Mouse (Mus musculus) liver, embryonic 16.5 days (tissue): ENCODE results near the gene Pvalb. TPM values are rescaled to one million over a fixed set of nuclear protein-coding genes. Genes with fewer than 3 reads are reported as not detected.

ENCODE experiments used
- ATAC-seq: fragments of 200-750 bp; cut with Nextera tagmentation; 2 replicates; pipeline ENCODE4 v1.8.0; 2017; ENCODE audit warnings: low read depth, mild to moderate bottlenecking, moderate number of reproducible peaks, moderate library complexity
- H3K27ac ChIP-seq: fragments of 300-500 bp; sonication (generic); 2 replicates; pipeline ENCODE4 v1.5.1; 2014; ENCODE audit warnings: mild to moderate bottlenecking, low read length
- H3K27me3 ChIP-seq: fragments of 300-500 bp; sonication (generic); 2 replicates; pipeline ENCODE4 v1.6.1; 2014; ENCODE audit warnings: low read depth, low read length, mixed read lengths; ENCODE audit not compliant: control insufficient read depth, insufficient read depth
- H3K36me3 ChIP-seq: fragments of 300-500 bp; sonication (generic); 2 replicates; pipeline ENCODE4 v1.6.1; 2014; ENCODE audit warnings: mild to moderate bottlenecking; ENCODE audit not compliant: control insufficient read depth, insufficient read depth
- H3K4me1 ChIP-seq: fragments of 300-500 bp; sonication (generic); 2 replicates; pipeline ENCODE4 v1.6.1; 2014; ENCODE audit warnings: low read depth, low read length, mixed read lengths; ENCODE audit not compliant: control insufficient read depth
- H3K4me2 ChIP-seq: fragments of 300-500 bp; sonication (generic); 2 replicates; pipeline ENCODE4 v1.6.1; 2014; ENCODE audit warnings: low read depth, low read length, mixed read lengths
- H3K4me3 ChIP-seq: fragments of 300-500 bp; sonication (generic); 2 replicates; pipeline ENCODE4 v1.5.1; 2014; ENCODE audit warnings: low read depth, mild to moderate bottlenecking, low read length
- H3K9ac ChIP-seq: fragments of 300-500 bp; sonication (generic); 2 replicates; pipeline ENCODE4 v1.6.1; 2014; ENCODE audit warnings: low read depth, low read length
- H3K9me3 ChIP-seq: fragments of 300-500 bp; sonication (generic); replicated peaks from 2 replicates; pipeline ENCODE4 v1.6.1; 2016; ENCODE audit warnings: low read length; ENCODE audit not compliant: control insufficient read depth
- WGBS: fragments of 180-500 bp; shearing (Covaris S2); extraction: QIAGEN DNeasy Blood & Tissue Kit; methylation state at CpG from one replicate; pipeline ENCODE4 v1.1.7; 2014; ENCODE audit not compliant: insufficient replicate concordance; 5-methylcytosine and 5-hydroxymethylcytosine counted together
- polyA plus RNA-seq: library from polyadenylated mRNA; unstranded; fragments of >200 nt; fragmentation: Nextera tagmentation; extraction: Ambion mirVana; gene quantifications from 2 replicates; pipeline ENCODE4 v1.2.1, GENCODE M21; 2015

The Pvalb gene
- polyA plus RNA-seq, 1 experiment from 2014 or later, result not detected

DNA sequence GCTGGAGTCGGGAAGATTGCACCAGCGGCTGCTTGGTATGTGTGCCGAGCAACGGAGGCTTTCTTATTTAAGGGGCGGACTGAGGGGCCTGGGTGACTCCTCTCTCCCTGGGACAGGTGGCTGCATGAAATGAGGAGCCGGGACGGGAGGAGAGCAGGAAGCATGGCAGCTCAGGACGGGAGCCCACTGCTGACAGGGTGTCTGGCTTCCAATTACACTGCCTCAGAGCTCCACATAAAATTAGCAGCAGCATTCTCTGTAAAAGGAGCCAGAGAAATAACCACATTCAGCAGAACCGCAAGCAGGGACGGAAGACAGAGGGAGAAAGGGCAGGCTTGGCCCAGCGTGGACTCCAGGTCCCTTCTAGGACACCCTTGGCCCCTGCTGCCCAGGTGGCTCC is 35.1 kb upstream of the Pvalb start:
- Histone ChIP-seq H3K36me3 (no peaks in the 10 kb centered on the region), H3K4me1 (no peaks in the 10 kb centered on the region), H3K4me2 (no peak overlapping the region), H3K9ac (no peak overlapping the region), H3K9me3 (no peaks in the 10 kb centered on the region), H3K27me3 (no peaks in the 10 kb centered on the region), H3K4me3 (no peak overlapping the region), H3K27ac (no peak overlapping the region)
- no peak for ATAC-seq
- WGBS, result 74% methylated on average over 11 of the region's 11 CpGs

DNA sequence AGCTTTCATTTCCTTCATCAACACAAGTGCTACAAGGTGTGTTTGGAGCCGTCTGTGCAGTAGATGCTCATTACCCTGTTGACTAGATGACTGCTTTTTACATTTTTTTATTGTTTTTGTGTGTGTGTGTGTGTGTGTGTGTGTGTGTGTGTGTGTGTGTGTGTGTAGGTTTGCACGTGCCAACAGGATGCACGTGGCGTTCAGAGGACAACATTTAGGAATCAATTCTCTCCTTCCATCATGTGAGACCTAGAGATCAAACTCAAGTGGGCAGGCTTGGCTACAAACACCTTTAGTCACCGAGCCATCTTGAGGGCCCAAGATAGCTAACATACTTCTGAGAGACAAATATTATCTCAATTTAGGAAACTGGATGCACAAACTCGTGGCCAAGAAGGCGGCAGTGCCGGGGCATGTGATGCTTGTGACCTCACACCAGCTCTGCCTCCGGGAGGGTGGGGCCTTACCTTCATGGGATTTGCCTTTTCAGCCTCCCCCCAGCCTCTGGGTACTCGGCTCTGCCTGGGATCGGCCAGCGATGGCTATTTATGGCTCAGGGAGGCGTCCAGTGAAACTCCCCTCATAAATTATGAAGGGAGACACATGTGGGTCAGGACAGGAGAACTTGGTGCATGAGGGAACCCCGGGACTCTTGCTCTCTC is 33.9 kb upstream of the Pvalb start:
- WGBS, result 53% methylated on average over 14 of the region's 14 CpGs
- Histone ChIP-seq H3K4me3 (no peak overlapping the region), H3K9ac (no peak overlapping the region), H3K27me3 (no peaks in the 10 kb centered on the region), H3K4me1 (no peaks in the 10 kb centered on the region), H3K27ac (no peak overlapping the region), H3K9me3 (no peaks in the 10 kb centered on the region), H3K4me2 (no peak overlapping the region), H3K36me3 (no peaks in the 10 kb centered on the region)
- no peak for ATAC-seq

DNA sequence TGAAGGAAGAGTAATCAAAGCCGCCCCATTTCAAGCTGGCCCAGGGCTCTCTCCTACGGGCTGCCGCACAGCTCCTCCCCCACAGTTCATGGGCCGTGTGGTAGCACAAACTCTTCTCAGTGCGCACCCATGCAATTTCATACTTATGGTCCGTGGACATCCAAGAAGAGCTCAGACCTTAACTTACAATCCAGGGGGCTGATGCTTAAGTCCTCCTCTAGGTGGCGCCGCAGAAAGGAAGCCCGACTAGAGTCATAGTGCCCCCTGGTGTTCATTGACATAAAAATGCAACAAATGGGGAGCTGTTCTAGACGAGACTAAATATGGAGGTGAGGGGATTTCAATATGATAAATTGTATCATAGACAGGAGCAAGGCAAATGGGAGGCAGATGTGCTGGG is 33.3 kb upstream of the Pvalb start:
- Histone ChIP-seq H3K27me3 (no peaks in the 10 kb centered on the region), H3K4me1 (no peaks in the 10 kb centered on the region), H3K36me3 (no peaks in the 10 kb centered on the region), H3K4me2 (no peak overlapping the region), H3K9ac (no peak overlapping the region), H3K9me3 (no peaks in the 10 kb centered on the region), H3K4me3 (no peak overlapping the region), H3K27ac (no peak overlapping the region)
- ATAC-seq, result no peak
- WGBS, result 23% methylated on average over 10 of the region's 10 CpGs

DNA sequence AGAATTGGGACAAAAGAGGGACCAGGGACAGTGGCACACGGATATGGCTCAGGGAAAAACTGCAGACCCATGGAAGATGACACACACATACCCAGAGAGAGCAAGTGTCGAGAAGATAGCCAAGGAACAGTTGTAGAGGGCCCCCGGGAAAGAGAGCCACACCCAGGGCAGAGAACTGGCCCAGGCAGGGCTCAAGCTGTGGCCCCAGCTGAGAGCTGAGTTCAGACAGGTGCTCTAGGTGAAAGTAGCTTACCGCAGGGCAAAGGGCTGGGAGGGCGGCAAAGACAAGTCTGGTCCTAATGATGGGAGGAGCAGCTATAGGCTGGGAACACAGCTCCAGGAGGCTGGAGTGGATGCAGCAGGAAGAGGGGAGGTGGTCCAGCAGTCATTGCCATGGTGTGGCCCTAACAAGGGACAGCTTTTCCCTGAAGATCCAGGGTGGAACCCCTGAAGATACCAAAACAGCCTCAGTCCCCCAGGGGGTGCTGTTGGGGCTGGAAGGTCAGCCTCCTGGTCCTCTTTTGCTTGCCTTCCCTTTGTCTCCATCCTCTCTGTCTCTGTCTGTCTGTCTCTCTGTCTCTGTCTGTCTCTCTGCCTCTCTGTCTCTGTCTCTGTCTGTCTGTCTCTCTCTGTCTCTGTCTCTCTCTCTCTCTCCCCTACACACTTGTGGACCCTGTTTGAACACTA is 28.8 kb upstream of the Pvalb start:
- no peaks in the 10 kb centered on the region for H3K9me3 ChIP-seq
- 51% methylated on average over 5 of the region's 5 CpGs for WGBS
- no peak overlapping the region for H3K9ac ChIP-seq
- no peak overlapping the region for H3K4me2 ChIP-seq
- no peak overlapping the region for H3K27ac ChIP-seq
- H3K36me3 ChIP-seq, result no peaks in the 10 kb centered on the region
- no peaks in the 10 kb centered on the region; the same call in 1 of the 2 replicates for H3K4me1 ChIP-seq
- no peak overlapping the region for H3K4me3 ChIP-seq
- no peak for ATAC-seq
- H3K27me3 ChIP-seq, result no peaks in the 10 kb centered on the region

DNA sequence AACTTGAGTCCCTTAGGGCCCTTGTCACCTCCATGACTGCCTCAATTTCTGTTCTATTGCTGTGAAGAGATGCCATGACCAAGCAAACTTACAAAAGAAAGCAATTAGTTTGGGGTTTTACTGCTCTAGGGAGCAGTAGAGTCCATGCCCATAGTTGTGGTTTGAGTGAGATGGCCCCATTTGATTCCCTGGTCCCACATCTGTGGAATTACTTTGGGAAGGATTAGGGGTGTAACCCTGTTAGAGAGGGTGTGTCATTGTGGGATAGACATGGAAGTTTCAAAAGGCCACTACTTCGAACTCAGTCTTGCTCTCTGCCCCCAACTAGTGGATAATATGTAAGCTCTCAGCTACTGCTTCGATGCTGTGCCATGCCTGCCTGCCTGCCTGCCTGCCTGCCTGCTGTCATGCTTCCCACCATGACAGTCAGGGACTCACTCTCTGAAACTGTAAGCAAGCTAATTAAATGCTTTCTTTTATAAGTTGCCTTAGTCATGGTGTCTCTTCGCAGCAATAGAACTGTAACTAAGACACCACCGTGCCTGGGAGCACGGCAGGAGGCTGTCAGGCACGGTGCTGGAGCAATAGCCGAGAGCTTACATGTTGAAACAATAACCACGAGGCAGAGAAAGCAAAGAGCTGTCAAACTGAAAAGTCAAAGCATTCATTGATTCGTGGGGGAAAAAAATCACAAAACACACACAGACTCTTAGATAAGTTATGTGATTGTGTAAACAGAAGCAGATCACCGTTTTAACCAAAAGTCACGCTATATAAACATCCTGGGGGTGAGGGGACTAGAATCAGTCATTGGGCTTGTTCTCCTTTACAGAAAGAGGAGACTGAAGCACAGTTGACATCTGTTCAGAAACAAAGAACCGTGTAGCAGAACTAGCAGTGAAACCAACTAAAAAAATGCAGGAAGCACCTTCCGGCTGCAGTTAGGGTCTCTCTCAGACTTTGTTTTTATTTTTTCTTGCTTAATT is 25.4 kb upstream of the Pvalb start:
- Histone ChIP-seq H3K4me1 (no peaks in the 10 kb centered on the region; the same call in 1 of the 2 replicates), H3K27ac (no peak overlapping the region), H3K4me2 (no peak overlapping the region), H3K36me3 (no peaks in the 10 kb centered on the region), H3K4me3 (no peak overlapping the region), H3K9ac (no peak overlapping the region), H3K27me3 (no peaks in the 10 kb centered on the region), H3K9me3 (no peaks in the 10 kb centered on the region)
- WGBS, result 35% methylated on average over 13 of the region's 13 CpGs
- peak; percentile 35; the same call in 1 of the 2 replicates for ATAC-seq

DNA sequence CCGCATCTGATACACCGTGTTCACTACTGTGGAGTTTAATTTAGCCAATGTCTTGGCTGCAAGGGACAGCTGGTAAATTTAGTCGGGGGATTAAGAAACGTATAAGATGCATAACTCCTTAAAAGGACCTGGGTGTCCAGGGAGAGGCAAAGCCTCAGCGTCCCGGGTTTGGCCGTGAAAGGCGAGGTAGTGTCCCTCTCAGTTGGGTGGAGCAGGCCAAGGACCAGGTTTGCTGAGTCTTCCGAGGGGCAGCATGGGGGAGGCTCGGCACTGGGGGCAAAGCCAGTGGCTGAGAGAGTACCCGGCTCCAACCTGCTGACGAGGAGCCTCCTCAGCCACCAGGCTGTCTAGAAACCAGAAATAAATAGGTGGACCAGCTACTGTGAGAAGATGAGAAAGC is 21.6 kb upstream of the Pvalb start:
- H3K4me2 ChIP-seq, result no peak overlapping the region
- no peak for ATAC-seq
- H3K9ac ChIP-seq, result no peak overlapping the region
- no peak overlapping the region for H3K27ac ChIP-seq
- no peaks in the 10 kb centered on the region for H3K9me3 ChIP-seq
- 62% methylated on average over 12 of the region's 12 CpGs for WGBS
- H3K27me3 ChIP-seq, result no peaks in the 10 kb centered on the region
- no peaks in the 10 kb centered on the region for H3K36me3 ChIP-seq
- H3K4me3 ChIP-seq, result no peak overlapping the region
- no peaks in the 10 kb centered on the region; the same call in 1 of the 2 replicates for H3K4me1 ChIP-seq

GRCm38 (mm10) chr15:78215269-78215668 is 9.1 kb upstream of the Pvalb start:
- H3K4me2 ChIP-seq, result no peak overlapping the region
- no peaks in the 10 kb centered on the region for H3K9me3 ChIP-seq
- no peak overlapping the region for H3K9ac ChIP-seq
- H3K36me3 ChIP-seq, result no peaks in the 10 kb centered on the region
- H3K27ac ChIP-seq, result no peak overlapping the region
- H3K4me3 ChIP-seq, result no peak overlapping the region
- H3K4me1 ChIP-seq, result no peaks in the 10 kb centered on the region
- 62% methylated on average over 9 of the region's 9 CpGs for WGBS
- H3K27me3 ChIP-seq, result no peaks in the 10 kb centered on the region
- ATAC-seq, result no peak

GRCm38 (mm10) chr15:78211367-78211766 is 5.2 kb upstream of the Pvalb start:
- ATAC-seq, result no peak
- H3K36me3 ChIP-seq, result no peaks in the 10 kb centered on the region
- 59% methylated on average over 8 of the region's 8 CpGs for WGBS
- no peak overlapping the region for H3K4me3 ChIP-seq
- H3K27me3 ChIP-seq, result no peaks in the 10 kb centered on the region; the same call in 1 of the 2 replicates
- H3K4me2 ChIP-seq, result no peak overlapping the region
- H3K4me1 ChIP-seq, result no peaks in the 10 kb centered on the region
- H3K9ac ChIP-seq, result no peak overlapping the region
- no peaks in the 10 kb centered on the region for H3K9me3 ChIP-seq
- H3K27ac ChIP-seq, result no peak overlapping the region
